Mouse (Mus musculus): Measurements from ENCODE around the gene Syt7.

The Syt7 gene

GRCm38 (mm10) chr19:10455437-10455806, 66.5 kb downstream of the Syt7 start:
- no peak for DNase-seq (ENCODE audit: low read depth in 1 of 2, low spot score in 2 of 2)

DNA sequence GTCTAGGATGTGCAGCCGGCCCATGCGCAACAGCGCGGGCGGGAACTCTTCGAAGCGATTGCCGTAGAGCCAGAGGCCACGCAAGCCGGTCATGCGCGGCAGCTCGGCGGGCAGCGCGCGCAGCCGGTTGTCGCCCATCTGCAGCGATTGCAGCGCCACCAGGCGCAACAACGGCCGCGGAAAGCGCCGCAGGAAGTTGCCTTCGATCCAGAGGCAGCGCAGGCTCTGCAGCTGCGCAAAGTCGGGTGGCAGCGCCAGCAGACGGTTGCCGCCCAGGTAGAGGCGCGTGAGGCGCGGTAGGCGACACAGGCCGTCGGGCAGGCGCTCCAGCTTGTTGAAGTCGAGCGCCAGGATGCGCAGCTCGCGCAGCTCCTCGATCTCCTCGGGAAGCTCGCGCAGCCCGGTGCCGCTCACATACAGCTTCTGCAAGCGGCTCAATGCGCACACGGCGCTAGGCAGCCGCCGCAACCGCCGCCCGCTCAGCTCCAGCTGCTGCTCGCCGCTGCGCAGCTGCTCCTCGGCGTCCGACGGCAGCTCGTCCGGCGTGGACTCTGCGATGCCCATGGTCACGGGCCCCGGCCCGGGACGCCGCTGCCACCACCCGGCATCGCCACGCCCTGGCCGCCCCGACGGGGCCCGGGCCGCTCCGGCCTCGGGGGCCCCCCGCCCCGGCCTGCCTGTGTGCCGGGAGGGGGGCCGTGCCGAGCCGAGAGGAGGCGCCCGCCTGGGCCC, 68.0 kb downstream of the Syt7 start, which contains the start of gene Lrrc10b:
Gene Lrrc10b, minus strand, starts transcription at position 722 of the 732 bp plus-strand sequence.
- no peak for DNase-seq (ENCODE audit: low read depth in 1 of 2, low spot score in 2 of 2)

DNA sequence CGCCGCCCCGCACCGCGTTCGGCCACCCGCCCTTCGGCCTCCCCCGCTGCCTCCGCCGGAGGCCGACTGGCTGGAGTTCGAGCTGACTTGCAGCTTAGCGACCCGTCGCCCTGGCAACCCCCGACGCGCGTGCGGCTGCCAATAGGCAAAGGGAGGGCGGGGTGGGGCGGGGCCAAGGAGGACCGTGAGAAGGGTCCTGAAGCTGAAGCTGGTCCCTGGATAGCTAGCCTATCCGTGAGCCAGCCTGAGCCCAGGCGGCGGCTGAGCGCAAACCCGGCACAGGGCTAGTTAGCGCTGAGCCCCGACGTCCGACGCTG, 68.6 kb downstream of the Syt7 start:
- DNase-seq (ENCODE audit: low read depth in 1 of 2, low spot score in 2 of 2) = no peak

DNA sequence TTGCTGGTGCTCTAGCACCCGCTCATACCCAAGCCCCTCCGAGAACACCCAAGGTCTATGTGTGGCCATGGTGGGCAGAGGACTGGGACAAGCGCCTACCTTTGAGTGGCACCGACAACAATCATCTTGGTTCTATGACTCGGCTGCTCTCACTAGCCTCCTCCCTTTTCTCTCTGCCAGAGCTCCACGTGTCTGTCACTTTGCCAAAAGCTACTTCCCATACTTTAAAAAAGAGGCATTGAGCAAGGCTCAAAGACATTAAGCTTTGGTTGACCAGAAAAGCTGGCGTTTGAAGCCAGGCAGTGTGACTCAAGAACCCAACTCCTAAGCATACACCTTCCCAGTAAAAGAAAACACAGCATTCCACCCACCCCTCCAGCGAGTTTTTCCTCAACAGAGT, 69.2 kb downstream of the Syt7 start:
- DNase-seq (ENCODE audit: low read depth in 1 of 2, low spot score in 2 of 2) = no peak

GRCm38 (mm10) chr19:10459907-10460306, 71.0 kb downstream of the Syt7 start:
- no peak for DNase-seq (ENCODE audit: low read depth in 1 of 2, low spot score in 2 of 2)

DNA sequence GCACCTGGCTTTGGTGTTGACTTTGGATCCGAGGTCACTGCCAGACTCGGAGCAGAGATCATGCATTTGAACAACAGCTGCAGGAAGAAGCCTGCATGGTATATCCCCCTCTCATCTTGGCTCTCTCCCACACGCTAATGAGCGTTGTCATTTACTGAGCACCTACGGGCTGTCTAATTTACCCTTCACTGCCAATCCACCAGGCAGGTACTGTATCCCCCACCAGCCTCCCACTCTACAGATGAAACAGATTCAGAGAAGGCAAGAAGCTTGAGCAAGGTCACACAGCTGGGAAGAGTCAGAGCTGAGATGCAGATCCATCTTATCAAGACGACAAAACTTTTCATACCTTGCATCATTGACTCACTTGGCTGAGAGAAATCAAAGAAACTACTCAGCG, 72.7 kb downstream of the Syt7 start:
- DNase-seq (ENCODE audit: low read depth in 1 of 2, low spot score in 2 of 2) = no peak

- no peak for DNase-seq (ENCODE audit: low read depth in 1 of 2, low spot score in 2 of 2)
Measured at GRCm38 (mm10) chr19:10464427-10464826, 75.5 kb downstream of the Syt7 start.

GRCm38 (mm10) chr19:10469171-10469658, 80.3 kb downstream of the Syt7 start:
- no peak for DNase-seq (ENCODE audit: low read depth in 1 of 2, low spot score in 2 of 2)

GRCm38 (mm10) chr19:10472958-10473357, 84.1 kb downstream of the Syt7 start:
- no peak for DNase-seq (ENCODE audit: low read depth in 1 of 2, low spot score in 2 of 2)

DNA sequence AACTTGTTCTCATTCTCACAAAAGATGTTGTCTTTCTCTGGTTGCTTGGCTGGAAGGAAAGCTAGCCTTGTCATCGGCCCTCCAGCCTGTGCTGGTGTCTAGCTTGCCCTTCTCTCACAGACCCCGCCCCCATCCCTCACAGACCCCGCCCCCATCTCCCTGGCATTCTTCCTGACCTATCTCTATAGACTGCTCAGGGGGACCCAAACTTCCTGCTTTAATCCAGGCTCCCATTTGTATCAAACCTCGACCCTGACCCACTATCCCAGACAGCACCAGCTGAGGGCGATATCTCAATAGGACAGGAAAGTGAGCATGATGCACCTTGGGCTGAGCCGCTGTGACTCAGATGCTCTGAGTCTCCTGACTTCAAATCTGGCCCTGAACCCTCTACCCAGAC, 84.9 kb downstream of the Syt7 start:
- DNase-seq (ENCODE audit: low read depth in 1 of 2, low spot score in 2 of 2) = no peak

DNA sequence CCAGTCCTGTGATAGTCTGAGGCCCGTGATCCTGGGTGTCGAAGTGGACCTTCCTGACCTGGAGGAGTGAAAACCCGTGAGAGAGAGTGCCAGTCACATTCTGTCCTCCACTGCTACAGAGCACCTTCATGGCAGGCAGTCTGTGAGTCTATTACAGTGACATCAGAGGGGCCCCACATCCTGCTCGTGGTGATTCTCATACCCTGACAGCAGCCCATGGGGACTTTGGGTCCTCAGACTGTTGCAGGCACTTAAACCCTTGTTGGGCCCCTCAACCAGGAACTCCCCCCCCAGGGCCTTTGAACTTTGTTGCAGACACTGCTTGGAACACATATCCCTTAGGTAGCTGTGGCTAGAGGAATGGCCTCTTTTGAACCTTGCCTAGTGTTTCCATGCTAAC, 90.7 kb downstream of the Syt7 start:
- no peak for DNase-seq (ENCODE audit: low read depth in 1 of 2, low spot score in 2 of 2)

- no peak for DNase-seq (ENCODE audit: low read depth in 1 of 2, low spot score in 2 of 2)
Measured at GRCm38 (mm10) chr19:10482703-10483102, 93.8 kb downstream of the Syt7 start, which contains the start of gene Ppp1r32. Gene Ppp1r32 (minus strand): TSS chr19:10482928.

DNA sequence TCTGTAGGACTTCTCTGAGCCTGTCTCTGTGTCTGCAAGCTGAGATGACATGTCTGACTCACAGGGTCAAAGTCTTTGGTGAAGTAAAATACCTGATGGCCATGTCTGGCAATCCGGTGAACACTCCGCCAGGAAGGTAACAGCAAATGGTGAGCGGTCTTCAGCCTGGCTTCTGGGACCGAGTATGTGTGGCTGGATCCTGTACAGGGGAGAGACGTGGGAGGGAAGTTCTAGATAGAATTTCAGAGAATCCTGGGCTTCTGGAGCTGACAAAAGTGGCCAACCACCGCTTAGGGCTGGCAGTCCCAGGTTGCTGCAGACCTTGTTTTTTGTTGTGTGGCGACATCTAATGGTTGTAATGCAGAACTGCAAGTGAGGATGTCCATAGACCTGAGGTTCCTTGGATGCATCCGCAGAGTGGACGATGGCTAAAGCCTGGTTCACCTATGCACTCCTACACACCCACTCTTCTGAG, 97.4 kb downstream of the Syt7 start:
- no peak for DNase-seq (ENCODE audit: low read depth in 1 of 2, low spot score in 2 of 2)

DNA sequence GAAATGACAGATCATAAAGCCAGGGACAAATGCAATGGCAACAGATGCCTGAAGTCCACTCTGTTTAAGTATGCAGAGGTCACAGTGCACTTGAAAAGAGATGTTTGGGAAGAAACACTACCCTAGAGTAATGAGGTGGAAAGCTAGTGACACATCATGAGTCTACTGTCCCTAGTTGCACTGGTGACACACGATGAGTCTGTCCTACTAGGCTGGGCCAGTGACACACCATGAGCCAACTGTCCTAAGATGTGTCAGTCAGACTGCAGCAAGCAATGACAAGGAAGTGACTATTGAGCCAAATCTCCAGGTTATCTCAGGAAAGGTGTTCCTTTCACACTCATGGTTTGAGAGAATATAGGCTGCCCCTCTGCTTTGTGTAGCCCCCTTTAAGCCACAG, 106.8 kb downstream of the Syt7 start:
- DNase-seq (ENCODE audit: low read depth in 1 of 2, low spot score in 2 of 2) = no peak

GRCm38 (mm10) chr19:10496976-10497375, 108.1 kb downstream of the Syt7 start:
- DNase-seq (ENCODE audit: low read depth in 1 of 2, low spot score in 2 of 2) = no peak

- DNase-seq (ENCODE audit: low read depth in 1 of 2, low spot score in 2 of 2) = no peak
Measured at GRCm38 (mm10) chr19:10497512-10498160, 108.7 kb downstream of the Syt7 start.

GRCm38 (mm10) chr19:10500581-10500980, 111.7 kb downstream of the Syt7 start:
- DNase-seq (ENCODE audit: low read depth in 1 of 2, low spot score in 2 of 2) = no peak

- no peak for DNase-seq (ENCODE audit: low read depth in 1 of 2, low spot score in 2 of 2)
Measured at GRCm38 (mm10) chr19:10502571-10502970, 113.7 kb downstream of the Syt7 start.
